Mouse (Mus musculus) liver, embryonic 11.5 days (tissue): ENCODE data around the gene Htr6. TPM values are rescaled to one million over a fixed set of nuclear protein-coding genes. Genes with fewer than 3 reads are reported as not detected.

ENCODE experiments used
- ATAC-seq: fragments of 200-750 bp; cut with Nextera tagmentation; replicated peaks from 2 replicates; pipeline ENCODE4 v1.8.0; 2017; ENCODE audit warnings: moderate number of reproducible peaks, mild to moderate bottlenecking, moderate TSS enrichment, moderate library complexity; ENCODE audit not compliant: low FRiP score
- DNase-seq: peaks from one replicate; pipeline ENCODE4 v3.0.0-alpha.2; 2017; ENCODE audit warnings: low spot score
- H3K27ac ChIP-seq: fragments of 300-500 bp; sonication (generic); 2 replicates; pipeline ENCODE4 v1.5.1; 2014; ENCODE audit warnings: mild to moderate bottlenecking, low read depth, low read length, control low read depth
- H3K27me3 ChIP-seq: fragments of 300-500 bp; sonication (generic); replicated peaks from 2 replicates; pipeline ENCODE4 v1.6.1; 2014; ENCODE audit warnings: low read length, mixed read lengths; ENCODE audit not compliant: control insufficient read depth, insufficient read depth
- H3K36me3 ChIP-seq: fragments of 300-500 bp; sonication (generic); 2 replicates; pipeline ENCODE4 v1.6.1; 2014; ENCODE audit warnings: mild to moderate bottlenecking, low read length, moderate library complexity, mixed read lengths; ENCODE audit not compliant: control insufficient read depth, insufficient read depth
- H3K4me1 ChIP-seq: fragments of 300-500 bp; sonication (generic); replicated peaks from 2 replicates; pipeline ENCODE4 v1.6.1; 2014; ENCODE audit warnings: low read length, mixed read lengths; ENCODE audit not compliant: control insufficient read depth, insufficient read depth
- H3K4me2 ChIP-seq: fragments of 300-500 bp; sonication (generic); 2 replicates; pipeline ENCODE4 v1.6.1; 2014; ENCODE audit warnings: mild to moderate bottlenecking, control low read depth, moderate library complexity
- H3K4me3 ChIP-seq: fragments of 300-500 bp; sonication (generic); 2 replicates; pipeline ENCODE4 v1.5.1; 2014; ENCODE audit warnings: low read depth, low read length, control low read depth
- H3K9ac ChIP-seq: fragments of 300-500 bp; sonication (generic); 2 replicates; pipeline ENCODE4 v1.6.1; 2014; ENCODE audit warnings: low read depth, low read length, control low read depth
- H3K9me3 ChIP-seq: fragments of 300-500 bp; sonication (generic); 2 replicates; pipeline ENCODE4 v1.6.1; 2016; ENCODE audit warnings: low read length, inconsistent platforms, mixed read lengths; ENCODE audit not compliant: control insufficient read depth
- WGBS: fragments of 180-500 bp; shearing (Covaris S2); extraction: QIAGEN DNeasy Blood & Tissue Kit; methylation state at CpG from one replicate; pipeline ENCODE4 v1.1.7; 2014; 5-methylcytosine and 5-hydroxymethylcytosine counted together
- polyA plus RNA-seq: library from polyadenylated mRNA; unstranded; fragments of >200 nt; fragmentation: Nextera tagmentation; extraction: Ambion mirVana; gene quantifications from 2 replicates; pipeline ENCODE4 v1.2.1, GENCODE M21; 2014

The Htr6 gene
- polyA plus RNA-seq, 1 experiment from 2014 or later = not detected

DNA sequence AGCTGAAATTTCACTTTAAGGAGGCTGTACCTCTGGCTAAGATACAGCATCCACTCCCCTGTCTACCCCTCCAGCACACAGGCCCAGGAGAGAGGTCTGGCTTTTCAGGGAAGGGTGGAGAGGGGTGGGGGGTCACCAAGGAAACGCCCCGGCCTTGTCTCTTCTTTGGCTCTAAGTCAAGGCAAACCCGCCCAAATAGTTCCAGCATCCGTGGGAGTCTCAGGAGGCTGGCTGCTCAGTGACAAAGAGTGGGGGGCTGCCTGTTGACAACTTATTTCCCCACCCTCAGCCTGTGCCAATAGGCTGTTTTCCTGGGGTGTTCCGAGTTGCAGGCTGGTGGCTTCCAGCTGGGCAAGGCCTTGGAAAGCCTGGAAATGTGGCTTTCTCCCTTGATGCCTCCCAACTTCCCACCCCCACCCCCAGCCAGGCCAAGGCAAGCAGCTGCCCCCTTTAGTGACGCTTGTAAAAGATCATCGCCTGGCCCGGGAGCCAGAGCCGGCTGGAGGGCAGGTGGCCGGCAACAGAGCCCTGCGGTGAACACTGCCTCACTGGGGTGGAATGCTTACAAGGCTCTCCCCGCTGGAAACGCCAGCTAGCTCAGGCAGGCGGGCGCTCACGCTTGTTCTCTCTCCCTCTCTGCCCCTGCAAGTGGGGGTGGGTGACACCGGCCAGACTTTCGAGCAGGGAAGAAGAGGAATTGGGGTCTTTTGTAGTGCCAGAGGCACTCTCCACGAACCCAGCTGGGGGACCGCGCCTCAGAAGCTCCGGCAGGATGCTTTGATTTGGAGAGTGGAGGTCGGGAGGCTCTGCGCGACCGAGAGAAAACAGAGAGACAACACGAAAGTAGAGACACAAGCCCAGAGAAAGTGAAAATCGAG lies 16.3 kb upstream of the Htr6 start:
- no peak overlapping the region for H3K9ac ChIP-seq
- WGBS = 7% methylated on average over 28 of the region's 28 CpGs
- peak overlapping the region; percentile 53 for H3K4me3 ChIP-seq
- DNase-seq (no peak), ATAC-seq (no peak)
- no peaks in the 10 kb centered on the region for H3K36me3 ChIP-seq
- peaks cover 6% of the 10 kb centered on the region; the same call in 1 of the 2 replicates for H3K9me3 ChIP-seq
- no peak overlapping the region for H3K27ac ChIP-seq
- peaks cover 3% of the 10 kb centered on the region for H3K4me1 ChIP-seq
- H3K4me2 ChIP-seq = peak overlapping the region; percentile 73
- H3K27me3 ChIP-seq = peaks cover 77% of the 10 kb centered on the region

DNA sequence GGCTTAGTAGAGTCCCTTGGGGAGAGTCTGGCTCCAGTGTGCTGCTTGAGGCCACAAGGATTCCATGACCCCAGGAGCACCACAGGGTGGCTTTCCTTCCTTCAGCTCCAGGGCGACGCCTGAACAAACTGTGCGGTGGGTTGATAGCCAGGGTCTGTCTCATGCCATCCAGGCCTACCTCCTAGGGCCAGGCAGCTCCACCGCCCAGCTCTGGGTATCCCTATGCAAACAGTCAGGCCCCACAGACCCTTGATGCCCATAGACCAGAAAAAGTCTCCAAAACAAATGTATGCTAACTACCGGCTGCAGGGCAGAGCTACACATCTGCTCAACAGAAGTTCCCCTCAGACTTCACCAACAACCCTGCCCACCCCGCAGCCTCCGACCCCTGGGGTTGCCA lies 15.7 kb upstream of the Htr6 start:
- no peak overlapping the region for H3K9ac ChIP-seq
- H3K27ac ChIP-seq = no peak overlapping the region
- peaks cover 6% of the 10 kb centered on the region; the same call in 1 of the 2 replicates for H3K9me3 ChIP-seq
- peaks cover 3% of the 10 kb centered on the region for H3K4me1 ChIP-seq
- H3K27me3 ChIP-seq = peaks cover 77% of the 10 kb centered on the region
- ATAC-seq (no peak), DNase-seq (no peak)
- H3K36me3 ChIP-seq = no peaks in the 10 kb centered on the region
- H3K4me2 ChIP-seq = no peak overlapping the region
- 37% methylated on average over 7 of the region's 7 CpGs for WGBS
- no peak overlapping the region for H3K4me3 ChIP-seq

DNA sequence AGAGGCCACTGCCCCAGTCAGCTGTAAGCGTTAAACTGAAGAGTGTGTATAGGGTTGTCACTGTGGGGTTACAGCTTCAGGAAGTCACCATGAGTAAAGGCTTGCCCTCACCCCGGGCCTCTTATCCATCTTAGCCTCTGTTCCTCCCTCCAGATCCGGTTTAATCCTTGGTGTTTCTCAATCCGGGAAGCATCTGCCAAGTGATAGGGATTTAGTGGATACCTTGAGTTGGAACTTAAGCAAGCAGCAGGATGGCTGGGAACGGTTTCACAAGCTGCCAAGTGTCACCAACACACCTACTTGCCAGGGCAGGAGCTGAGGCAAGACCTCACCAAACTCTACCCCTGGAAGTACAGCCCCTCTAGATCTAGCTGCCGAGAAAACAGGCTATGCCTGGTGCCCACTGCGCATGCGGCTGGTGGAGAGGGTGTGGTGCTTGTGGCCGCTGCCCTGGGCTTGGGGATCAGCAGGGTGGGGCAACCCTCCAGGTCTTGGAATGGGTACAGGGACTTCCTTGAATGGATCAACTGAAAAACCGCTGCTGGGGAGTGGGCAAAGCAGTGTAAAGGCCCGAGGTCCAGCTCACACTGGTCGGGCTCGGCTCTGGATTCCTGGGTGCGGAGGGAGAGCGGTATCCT lies 15.1 kb upstream of the Htr6 start:
- 55% methylated on average over 15 of the region's 15 CpGs for WGBS
- Histone ChIP-seq H3K9ac (no peak overlapping the region), H3K4me1 (peaks cover 3% of the 10 kb centered on the region), H3K36me3 (no peaks in the 10 kb centered on the region), H3K4me2 (no peak overlapping the region), H3K4me3 (no peak overlapping the region), H3K9me3 (peaks cover 6% of the 10 kb centered on the region; the same call in 1 of the 2 replicates), H3K27ac (no peak overlapping the region), H3K27me3 (peaks cover 77% of the 10 kb centered on the region)
- DNase-seq (no peak), ATAC-seq (no peak)

DNA sequence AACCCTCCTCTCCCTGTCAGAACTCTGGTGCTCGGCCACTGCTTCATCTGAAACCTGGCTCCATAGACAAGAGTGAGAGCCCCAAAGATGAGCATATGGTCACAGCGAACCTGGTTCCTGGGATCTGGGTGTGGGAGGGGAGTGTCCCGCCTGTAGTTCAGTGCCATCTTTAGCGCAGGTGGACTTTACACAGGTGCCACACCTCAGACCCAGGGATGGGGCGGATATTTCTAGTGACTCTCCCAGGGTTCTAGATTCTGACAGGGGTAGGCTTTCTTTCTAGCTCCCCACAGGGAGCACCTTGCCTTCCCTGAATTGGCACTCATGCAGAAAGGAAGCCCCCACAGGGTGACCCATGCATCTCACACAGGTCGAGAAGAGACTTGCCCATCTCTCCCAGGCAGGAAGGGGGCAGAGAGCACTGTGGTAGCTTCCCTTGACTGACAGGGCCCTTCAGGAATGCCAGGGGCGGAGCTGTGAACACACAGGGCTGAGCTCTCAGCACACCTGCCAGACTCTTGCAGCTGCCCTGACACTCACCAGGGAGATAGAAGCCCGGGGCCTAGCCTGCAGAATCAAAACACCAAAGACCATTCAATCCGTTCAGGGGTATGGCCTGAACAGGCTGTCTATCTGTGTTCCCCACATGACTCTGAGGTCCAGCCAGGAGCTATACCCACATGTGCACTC lies 13.8 kb upstream of the Htr6 start:
- H3K4me3 ChIP-seq = no peak overlapping the region
- WGBS = 43% methylated on average over 9 of the region's 9 CpGs
- H3K27ac ChIP-seq = no peak overlapping the region
- no peaks in the 10 kb centered on the region for H3K36me3 ChIP-seq
- H3K27me3 ChIP-seq = peaks cover 71% of the 10 kb centered on the region
- H3K9ac ChIP-seq = no peak overlapping the region
- no peak overlapping the region for H3K4me2 ChIP-seq
- no peaks in the 10 kb centered on the region for H3K9me3 ChIP-seq
- DNase-seq = no peak
- peaks cover 3% of the 10 kb centered on the region for H3K4me1 ChIP-seq
- no peak for ATAC-seq

DNA sequence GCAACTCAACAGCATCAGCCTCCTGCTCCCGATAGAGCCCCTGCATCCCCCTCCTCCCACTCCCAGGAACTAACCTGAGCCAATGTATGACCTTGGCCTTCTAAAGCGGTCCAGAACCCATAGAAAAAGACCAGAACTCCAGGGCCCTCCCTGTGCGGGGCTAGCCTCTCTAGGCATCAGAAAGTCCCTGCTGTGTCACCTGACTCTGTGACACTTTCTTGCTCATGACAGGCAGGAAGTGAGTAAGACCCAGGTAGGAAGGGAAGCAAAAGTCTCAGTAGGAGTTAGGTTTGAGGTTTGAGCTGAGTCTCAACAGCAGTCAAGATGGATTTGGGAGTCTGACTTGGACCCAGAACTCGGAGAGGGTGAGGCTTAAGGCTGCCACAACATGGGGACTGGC lies 11.6 kb upstream of the Htr6 start:
- ATAC-seq (no peak), DNase-seq (no peak)
- Histone ChIP-seq H3K27me3 (peaks cover 54% of the 10 kb centered on the region), H3K4me1 (peaks cover 4% of the 10 kb centered on the region; the same call in 1 of the 2 replicates), H3K9me3 (no peaks in the 10 kb centered on the region), H3K36me3 (no peaks in the 10 kb centered on the region), H3K4me3 (no peak overlapping the region), H3K27ac (no peak overlapping the region), H3K4me2 (no peak overlapping the region), H3K9ac (no peak overlapping the region)
- 54% methylated on average over 4 of the region's 4 CpGs for WGBS

DNA sequence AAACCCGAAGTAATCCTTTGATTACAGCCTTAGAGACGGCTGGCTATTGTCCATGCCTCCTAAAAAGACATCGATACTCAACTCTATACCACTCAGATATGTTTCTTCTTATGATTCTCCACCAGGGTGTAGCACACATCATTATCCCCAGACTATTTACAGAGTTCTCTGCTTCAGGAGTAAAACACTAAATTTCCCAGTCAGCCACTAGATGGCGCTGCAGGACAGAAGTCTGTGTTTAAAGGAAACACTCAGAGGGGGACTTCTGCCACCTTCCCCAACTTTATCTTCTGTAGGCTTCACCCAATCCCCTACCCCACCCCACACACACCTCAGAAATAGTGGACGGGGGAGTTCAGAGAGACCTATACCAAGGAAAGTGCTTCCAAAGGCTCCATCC lies 10.7 kb upstream of the Htr6 start:
- Histone ChIP-seq H3K4me1 (peaks cover 3% of the 10 kb centered on the region; the same call in 1 of the 2 replicates), H3K36me3 (no peaks in the 10 kb centered on the region), H3K27me3 (peaks cover 45% of the 10 kb centered on the region), H3K9ac (no peak overlapping the region), H3K9me3 (no peaks in the 10 kb centered on the region), H3K27ac (no peak overlapping the region), H3K4me3 (no peak overlapping the region), H3K4me2 (no peak overlapping the region)
- no peak for ATAC-seq
- 23% methylated on average over 5 of the region's 5 CpGs for WGBS
- DNase-seq = peak; percentile 73

DNA sequence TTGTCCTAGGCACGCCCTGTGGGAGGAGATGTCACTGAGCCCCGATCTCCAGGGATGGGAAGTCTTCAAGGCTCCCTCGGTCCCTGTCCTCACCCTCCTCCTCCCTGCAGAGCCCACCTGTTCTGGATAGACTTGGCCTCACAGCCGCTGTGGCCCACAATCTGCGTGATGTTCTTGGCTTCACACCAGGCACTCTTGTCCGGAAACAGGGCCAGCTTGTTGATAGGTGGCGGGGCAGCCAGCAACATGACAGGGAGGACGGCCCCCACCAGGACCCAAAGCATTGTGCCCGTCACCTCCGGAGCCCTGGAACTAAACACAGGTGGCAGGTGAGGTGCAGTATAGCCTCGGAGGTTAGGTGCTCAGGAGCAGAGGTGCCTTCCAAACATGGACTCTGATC lies 10.0 kb upstream of the Htr6 start:
- DNase-seq (no peak), ATAC-seq (no peak)
- Histone ChIP-seq H3K4me2 (no peak overlapping the region), H3K27ac (no peak overlapping the region), H3K27me3 (peaks cover 38% of the 10 kb centered on the region), H3K9ac (no peak overlapping the region), H3K36me3 (no peaks in the 10 kb centered on the region), H3K9me3 (no peaks in the 10 kb centered on the region), H3K4me3 (no peak overlapping the region), H3K4me1 (peaks cover 3% of the 10 kb centered on the region; the same call in 1 of the 2 replicates)
- 58% methylated on average over 11 of the region's 11 CpGs for WGBS

DNA sequence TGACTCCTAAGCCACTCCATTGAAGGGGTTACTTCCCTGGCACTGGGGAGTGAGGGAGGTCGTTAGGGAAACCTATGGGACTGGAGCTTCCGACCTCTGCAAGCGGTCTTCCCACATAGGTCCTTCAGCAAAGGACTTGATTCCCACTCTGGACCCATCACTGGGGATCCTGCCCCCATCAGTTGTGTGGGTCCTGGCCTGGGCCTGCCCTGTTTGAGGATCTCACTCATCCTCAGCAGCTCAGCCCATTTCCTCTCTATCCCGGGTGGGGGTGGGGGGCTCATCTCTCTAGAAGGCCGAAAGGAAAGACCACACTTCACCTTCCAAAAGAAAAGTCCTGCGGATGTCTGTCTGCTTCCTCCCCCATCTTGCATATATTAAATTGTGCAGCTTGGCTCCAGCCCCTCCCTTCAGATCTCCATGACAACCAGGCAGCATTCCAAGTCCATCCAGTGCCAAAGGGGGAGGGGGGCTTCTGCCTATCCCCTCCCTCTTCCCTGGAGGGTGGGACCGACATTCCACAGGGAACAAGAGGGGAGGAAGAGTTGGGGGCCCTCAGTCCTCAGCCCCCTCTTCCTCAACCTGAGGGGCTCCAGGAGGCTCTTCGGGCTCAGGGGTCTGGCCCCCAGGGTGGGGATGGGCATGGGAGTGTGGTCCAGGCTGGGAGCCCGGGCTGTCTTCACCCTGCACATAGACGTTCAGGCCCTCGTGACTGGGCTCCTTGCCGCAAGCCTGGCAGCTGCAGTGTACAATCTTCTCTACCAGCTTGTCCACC lies 7.6 kb upstream of the Htr6 start:
- Histone ChIP-seq H3K4me1 (peaks cover 3% of the 10 kb centered on the region; the same call in 1 of the 2 replicates), H3K4me3 (no peak overlapping the region), H3K27ac (no peak overlapping the region), H3K36me3 (no peaks in the 10 kb centered on the region), H3K4me2 (no peak overlapping the region), H3K9ac (no peak overlapping the region), H3K9me3 (no peaks in the 10 kb centered on the region), H3K27me3 (peaks cover 17% of the 10 kb centered on the region)
- DNase-seq (no peak), ATAC-seq (no peak)
- 49% methylated on average over 12 of the region's 12 CpGs for WGBS
